Mouse (Mus musculus) neutrophil, adult 59 days (primary cell): Measurements from ENCODE around the gene Mov10l1. TPM values are rescaled to one million over a fixed set of nuclear protein-coding genes. Genes with fewer than 3 reads are reported as not detected.

Source experiments
- total RNA-seq, 2 experiments: library from RNA; stranded (reverse); gene quantifications; 1 replicate in 1 of 2; 2 replicates in 1 of 2; pipeline ENCODE4 v1.2.4; 2023

The Mov10l1 gene
- not detected for total RNA-seq

GRCm38 (mm10) chr15:88982534-88983079 is at the start of gene Mov10l1:
Gene Mov10l1 (plus strand): TSS chr15:88982909.

GRCm38 (mm10) chr15:88954368-88955072 is 28.2 kb upstream of the Mov10l1 start, which contains the start of gene Ttll8:
Gene Ttll8 (minus strand): TSS chr15:88954418.

GRCm38 (mm10) chr15:88978281-88979137 is 4.2 kb upstream of the Mov10l1 start, which contains the start of gene Mlc1:
Gene Mlc1 (minus strand): TSS chr15:88979007.

GRCm38 (mm10) chr15:89059161-89059931 is 76.6 kb downstream of the Mov10l1 start, which contains the start of gene Panx2:
Gene Panx2 (plus strand): TSS chr15:89059734.

GRCm38 (mm10) chr15:89074613-89075477 is 92.1 kb downstream of the Mov10l1 start, which contains the start of gene Trabd:
Gene Trabd (plus strand): TSS chr15:89075124.

GRCm38 (mm10) chr15:89088607-89089247 is 106.0 kb downstream of the Mov10l1 start, which contains the start of gene Selenoo:
Gene Selenoo (plus strand): TSS chr15:89089084.

Other genes with a start within 250 kb of the Mov10l1 start
- gene Brd1, start 248.7 kb upstream of the Mov10l1 start, total RNA-seq: 10 to 100 TPM; 58.9 to 61.8 TPM
- 10 to 100 TPM; 19.4 to 21.2 TPM for gene Zbed4, start 231.2 kb upstream of the Mov10l1 start, total RNA-seq
- 10 to 100 TPM in 1 of 2 experiments, 1 to 10 TPM in 1; 8.0 to 13.5 TPM for gene Alg12, start 163.6 kb upstream of the Mov10l1 start, total RNA-seq
- 10 to 100 TPM; 21.8 to 22.8 TPM for gene Creld2, start 163.3 kb upstream of the Mov10l1 start, total RNA-seq
- 10 to 100 TPM; 22.0 to 23.9 TPM for gene Pim3, start 120.7 kb upstream of the Mov10l1 start, total RNA-seq
- gene Ttll8, start 28.5 kb upstream of the Mov10l1 start, total RNA-seq: not detected
- gene Mlc1, start 3.9 kb upstream of the Mov10l1 start, total RNA-seq: not detected
- under 1 TPM in 1 of 2 experiments, not detected in 1; 0.16 TPM for gene Panx2, start 76.8 kb downstream of the Mov10l1 start, total RNA-seq
- 10 to 100 TPM; 44.3 to 45.0 TPM for gene Trabd, start 92.2 kb downstream of the Mov10l1 start, total RNA-seq
- gene Selenoo, start 106.2 kb downstream of the Mov10l1 start, total RNA-seq: 10 to 100 TPM; 21.6 to 22.1 TPM
- gene Tubgcp6, start 140.2 kb downstream of the Mov10l1 start, total RNA-seq: 10 to 100 TPM; 18.1 to 21.5 TPM
- 1 to 10 TPM; 8.2 to 9.6 TPM for gene Hdac10, start 145.8 kb downstream of the Mov10l1 start, total RNA-seq
- gene Mapk12, start 157.8 kb downstream of the Mov10l1 start, total RNA-seq: under 1 TPM in 1 of 2 experiments, not detected in 1; 0.20 TPM
- under 1 TPM; 0.27 to 0.42 TPM for gene Mapk11, start 166.7 kb downstream of the Mov10l1 start, total RNA-seq
- 10 to 100 TPM; 50.5 to 82.5 TPM for gene Plxnb2, start 197.9 kb downstream of the Mov10l1 start, total RNA-seq
- 1 to 10 TPM; 2.0 to 2.2 TPM for gene Dennd6b, start 213.6 kb downstream of the Mov10l1 start, total RNA-seq
- gene Ppp6r2, start 228.6 kb downstream of the Mov10l1 start, total RNA-seq: 10 to 100 TPM; 23.9 to 31.0 TPM